Mouse (Mus musculus) midbrain, embryonic 11.5 days (tissue): ENCODE data around the gene Acadsb. TPM values are rescaled to one million over a fixed set of nuclear protein-coding genes. Genes with fewer than 3 reads are reported as not detected.

Experiments used
- ATAC-seq: fragments of 200-750 bp; cut with Nextera tagmentation; 2 replicates; pipeline ENCODE4 v1.8.0; 2017; ENCODE audit warnings: moderate TSS enrichment, moderate library complexity; ENCODE audit not compliant: low FRiP score
- DNase-seq: peaks from one replicate; pipeline ENCODE4 v3.0.0; 2015; ENCODE audit warnings: low spot score; ENCODE audit errors: missing footprints
- H3K27ac ChIP-seq: fragments of 300-500 bp; sonication (generic); 2 replicates; pipeline ENCODE4 v1.5.1; 2014; ENCODE audit warnings: low read depth, low read length
- H3K27me3 ChIP-seq: fragments of 300-500 bp; sonication (generic); 2 replicates; pipeline ENCODE4 v1.6.1; 2014; ENCODE audit warnings: mild to moderate bottlenecking, low read length, moderate library complexity, mixed read lengths; ENCODE audit not compliant: control insufficient read depth, insufficient read depth
- H3K36me3 ChIP-seq: fragments of 300-500 bp; sonication (generic); 2 replicates; pipeline ENCODE4 v1.6.1; 2014; ENCODE audit warnings: mild to moderate bottlenecking, low read length, moderate library complexity, mixed read lengths; ENCODE audit not compliant: control insufficient read depth, insufficient read depth
- H3K4me1 ChIP-seq: fragments of 300-500 bp; sonication (generic); 2 replicates; pipeline ENCODE4 v1.6.1; 2014; ENCODE audit warnings: low read length; ENCODE audit not compliant: control insufficient read depth, insufficient read depth
- H3K4me2 ChIP-seq: fragments of 300-500 bp; sonication (generic); 2 replicates; pipeline ENCODE4 v1.6.1; 2014; ENCODE audit warnings: mild to moderate bottlenecking, moderate library complexity
- H3K4me3 ChIP-seq: fragments of 300-500 bp; sonication (generic); 2 replicates; pipeline ENCODE4 v1.5.1; 2014; ENCODE audit warnings: low read depth, low read length
- H3K9ac ChIP-seq: fragments of 300-500 bp; sonication (generic); 2 replicates; pipeline ENCODE4 v1.6.1; 2014; ENCODE audit warnings: low read length
- H3K9me3 ChIP-seq: fragments of 300-500 bp; sonication (generic); 2 replicates; pipeline ENCODE4 v1.6.1; 2016; ENCODE audit warnings: low read length; ENCODE audit not compliant: control insufficient read depth
- WGBS: fragments of 180-500 bp; shearing (Covaris S2); extraction: QIAGEN DNeasy Blood & Tissue Kit; methylation state at CpG from one replicate; pipeline ENCODE4 v1.1.7; 2014; 5-methylcytosine and 5-hydroxymethylcytosine counted together
- polyA plus RNA-seq: library from polyadenylated mRNA; unstranded; fragments of >200 nt; fragmentation: Nextera tagmentation; extraction: Ambion mirVana; gene quantifications from 2 replicates; pipeline ENCODE4 v1.2.1, GENCODE M21; 2014

Acadsb gene
- polyA plus RNA-seq, 1 experiment from 2014 or later = 91.0 TPM

DNA sequence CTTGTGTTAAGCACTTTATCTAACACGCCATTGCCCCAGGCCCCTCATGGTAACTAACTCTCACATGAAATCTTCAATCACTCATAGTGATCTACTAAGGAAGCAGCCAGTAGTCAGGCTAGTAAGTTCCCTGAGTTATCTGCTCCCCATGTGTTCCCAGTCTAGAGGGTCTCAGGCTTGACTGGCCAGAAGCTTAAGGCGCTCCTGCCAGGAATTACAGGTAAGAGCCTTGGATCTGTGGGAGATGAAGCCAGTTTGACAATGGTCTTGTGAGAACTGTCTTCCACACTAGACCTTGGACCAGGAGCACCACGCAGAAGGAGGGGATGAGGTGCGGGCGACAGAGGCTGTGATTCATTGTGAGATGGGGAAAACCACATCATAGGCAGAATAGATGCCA, 68.0 kb downstream of the Acadsb start:
- Histone ChIP-seq H3K4me1 (0 out of 2 replicates have a peak, but pooled peaks cover 2% of the 10 kb centered on the region), H3K4me3 (no peak overlapping the region), H3K27ac (no peak overlapping the region), H3K9me3 (no peaks in the 10 kb centered on the region), H3K4me2 (no peak overlapping the region), H3K9ac (no peak overlapping the region), H3K36me3 (no peaks in the 10 kb centered on the region), H3K27me3 (no peaks in the 10 kb centered on the region)
- no peak for ATAC-seq
- DNase-seq = peak; percentile 78
- WGBS = 88% methylated on average over 5 of the region's 5 CpGs

Other genes starting within 250 kb of the Acadsb start
- not detected in 2 replicates for gene 5430419D17Rik, start 236.2 kb upstream of the Acadsb start, polyA plus RNA-seq
- not detected in 2 replicates for gene Cuzd1, start 88.3 kb upstream of the Acadsb start, polyA plus RNA-seq
- gene Fam24b, start 81.1 kb upstream of the Acadsb start, polyA plus RNA-seq = not detected in 2 replicates
- 0.29 TPM in 1 of 2 replicates, not detected in the other for gene Fam24a, start 76.7 kb upstream of the Acadsb start, polyA plus RNA-seq
- 18.6 and 23.9 TPM in 2 replicates for gene 2310057M21Rik, start 47.8 kb upstream of the Acadsb start, polyA plus RNA-seq
- gene Pstk, start 39.5 kb upstream of the Acadsb start, polyA plus RNA-seq = 63.8 and 65.6 TPM in 2 replicates
- gene Ikzf5, start 80 bp upstream of the Acadsb start, polyA plus RNA-seq = 27.8 and 31.9 TPM in 2 replicates
- gene Hmx3, start 132.3 kb downstream of the Acadsb start, polyA plus RNA-seq = 0.18 TPM in 1 of 2 replicates, not detected in the other
- gene Hmx2, start 138.2 kb downstream of the Acadsb start, polyA plus RNA-seq = 0.10 and 0.19 TPM in 2 replicates
- gene Bub3, start 149.6 kb downstream of the Acadsb start, polyA plus RNA-seq = 275 and 279 TPM in 2 replicates